Mouse (Mus musculus) granulocyte monocyte progenitor cell, adult 5-6 weeks (primary cell): Measurements from ENCODE around the gene Srd5a1. TPM values are rescaled to one million over a fixed set of nuclear protein-coding genes. Genes with fewer than 3 reads are reported as not detected.
A peak's percentile ranks its signal among the peaks of the same experiment; 100 is the strongest.
"Not testable (repeated sequence)": the region's sequence is repeated elsewhere in the genome, so short reads cannot be mapped to it uniquely, and the experiment has no call there.

Experiments used
- ATAC-seq: replicated peaks from 2 replicates; pipeline ENCODE4 v1.8.0; 2016; ENCODE audit warnings: mild to moderate bottlenecking, moderate TSS enrichment, inconsistent platforms; ENCODE audit not compliant: poor library complexity, severe bottlenecking
- total RNA-seq, 2 experiments: library from RNA; stranded (forward) in 1 of 2; stranded (reverse) in 1 of 2; fragments of 200-712, 200-1000 nt in 1 of 2; fragments of >200 nt in 1 of 2; fragmentation: Nextera tagmentation in 1 of 2; gene quantifications; 2 replicates each; pipeline ENCODE4 v1.2.3; 2014 to 2017

Gene Srd5a1
- total RNA-seq (2014; fragmentation: Nextera tagmentation) = 3.7 and 4.6 TPM in 2 replicates
- total RNA-seq (2017) = 2.7 and 4.6 TPM in 2 replicates

- peak; percentile 86 for ATAC-seq
Observed at GRCm38 (mm10) chr13:69611398-69612174, at the start of gene Srd5a1. Srd5a1 (minus strand) TSS chr13:69611442.

DNA sequence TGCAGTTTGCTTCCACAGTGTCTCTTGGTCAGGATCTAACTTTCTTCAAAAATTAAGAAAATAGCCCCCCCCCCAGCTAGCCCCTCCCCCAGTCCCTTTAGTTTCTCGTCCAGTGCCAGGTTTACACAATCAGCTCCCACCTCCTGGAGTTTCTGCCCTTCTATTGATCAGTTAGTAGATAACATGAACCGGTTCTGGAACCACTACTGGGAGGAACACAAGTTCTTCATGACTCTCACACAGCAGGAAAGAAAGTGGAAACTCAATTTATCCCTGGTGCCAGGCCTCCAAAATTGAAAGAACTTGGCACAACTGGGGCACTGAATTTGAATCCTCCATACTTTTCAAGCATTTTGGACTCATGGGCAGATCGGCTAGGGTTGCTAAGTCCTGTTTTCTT, 43.3 kb upstream of the Srd5a1 start:
- no peak for ATAC-seq

DNA sequence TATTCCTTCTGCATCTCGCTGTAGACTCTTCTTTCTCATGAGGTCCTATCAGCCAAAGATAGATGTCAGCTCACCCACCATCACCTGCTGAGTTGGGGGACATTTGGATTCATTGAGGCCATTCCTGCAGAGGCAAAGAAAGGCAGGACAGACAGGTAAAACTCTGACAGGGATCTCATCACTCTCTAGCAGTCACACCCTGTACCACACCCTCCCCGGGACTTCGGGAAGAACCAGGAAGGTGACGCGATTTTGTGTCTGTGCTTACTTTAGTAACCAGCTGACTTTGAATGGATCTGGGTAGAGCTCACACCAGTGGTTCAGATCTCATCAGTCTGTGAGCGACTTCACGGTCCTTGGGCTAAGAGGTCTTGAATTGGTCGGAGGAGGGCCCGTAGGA, 35.2 kb upstream of the Srd5a1 start:
- no peak for ATAC-seq

DNA sequence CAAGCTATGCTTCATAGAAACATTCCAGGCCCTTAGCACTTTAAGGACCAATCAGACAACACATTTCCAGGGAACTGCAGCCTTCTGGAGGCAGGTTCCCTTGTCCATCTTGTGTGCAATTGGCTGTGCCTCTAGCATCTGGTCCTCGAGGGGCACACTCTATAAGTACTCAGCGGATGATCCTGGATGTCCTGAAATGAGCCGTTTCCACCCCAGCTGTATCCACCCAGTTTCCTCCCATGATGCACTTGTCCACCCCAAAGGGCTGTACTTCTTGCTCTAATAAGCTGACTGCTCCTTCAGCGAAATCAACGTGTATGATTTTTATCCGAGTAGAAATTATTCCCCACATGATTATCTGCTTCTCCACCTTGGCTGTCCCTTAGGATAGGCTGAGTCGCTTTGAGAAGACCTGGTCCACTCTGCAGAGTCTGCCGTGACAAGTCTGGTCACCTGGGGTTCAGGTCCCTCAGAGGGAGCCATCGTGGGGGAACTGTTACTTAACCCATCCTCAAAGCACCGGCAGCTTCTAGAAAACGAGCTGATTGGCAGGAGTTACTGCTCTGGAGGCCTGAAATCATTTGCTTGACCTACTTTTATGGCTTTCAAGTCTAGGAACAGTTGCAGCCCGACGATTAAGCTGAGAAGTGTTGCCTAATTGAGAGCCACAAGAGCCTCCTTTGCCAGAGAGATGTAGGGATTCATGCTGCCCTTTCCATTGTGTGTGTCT, 34.6 kb upstream of the Srd5a1 start:
- no peak for ATAC-seq

DNA sequence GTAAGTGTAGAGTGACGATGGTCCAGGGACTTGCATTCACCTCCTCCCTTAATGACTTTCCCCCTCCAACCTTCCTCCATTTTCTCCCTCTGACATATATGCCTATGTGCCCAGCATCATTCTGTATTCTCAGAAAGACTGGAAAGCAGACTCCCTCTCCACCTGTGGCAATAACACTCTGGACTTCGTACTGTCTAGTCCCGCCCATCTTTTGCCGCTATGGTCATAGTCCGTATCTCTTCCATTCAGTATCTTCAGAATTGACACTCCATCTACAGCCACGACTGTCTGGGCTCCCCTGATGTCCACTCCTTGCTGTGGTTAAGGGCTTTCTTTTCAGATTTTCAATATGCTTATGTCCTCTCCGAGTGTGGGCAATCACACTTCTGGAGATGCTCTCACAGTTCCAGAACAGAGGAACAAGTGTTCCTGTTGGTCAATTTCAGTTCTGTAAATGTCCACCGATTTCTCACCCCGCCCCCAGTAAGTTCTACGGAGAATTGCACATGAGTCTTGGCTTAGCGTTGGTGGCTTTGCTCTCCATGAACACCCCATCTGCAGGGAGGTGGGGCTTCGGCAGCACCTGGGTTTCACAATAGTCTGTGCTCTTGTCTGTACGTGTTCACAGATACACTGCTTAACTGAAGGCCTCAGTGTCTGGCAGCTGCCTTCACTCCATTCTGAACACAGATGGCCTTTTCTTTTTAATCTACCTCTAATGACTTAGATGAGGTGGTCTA, 33.4 kb upstream of the Srd5a1 start:
- peak; percentile 54 for ATAC-seq

- ATAC-seq = no peak
Observed at GRCm38 (mm10) chr13:69643937-69644336, 32.7 kb upstream of the Srd5a1 start.

GRCm38 (mm10) chr13:69642656-69643216, 31.5 kb upstream of the Srd5a1 start:
- ATAC-seq = no peak

- no peak for ATAC-seq
Observed at GRCm38 (mm10) chr13:69641017-69641416, 29.8 kb upstream of the Srd5a1 start.

GRCm38 (mm10) chr13:69640541-69640940, 29.3 kb upstream of the Srd5a1 start:
- no peak for ATAC-seq

- no peak for ATAC-seq
Observed at GRCm38 (mm10) chr13:69640126-69640525, 28.9 kb upstream of the Srd5a1 start.

DNA sequence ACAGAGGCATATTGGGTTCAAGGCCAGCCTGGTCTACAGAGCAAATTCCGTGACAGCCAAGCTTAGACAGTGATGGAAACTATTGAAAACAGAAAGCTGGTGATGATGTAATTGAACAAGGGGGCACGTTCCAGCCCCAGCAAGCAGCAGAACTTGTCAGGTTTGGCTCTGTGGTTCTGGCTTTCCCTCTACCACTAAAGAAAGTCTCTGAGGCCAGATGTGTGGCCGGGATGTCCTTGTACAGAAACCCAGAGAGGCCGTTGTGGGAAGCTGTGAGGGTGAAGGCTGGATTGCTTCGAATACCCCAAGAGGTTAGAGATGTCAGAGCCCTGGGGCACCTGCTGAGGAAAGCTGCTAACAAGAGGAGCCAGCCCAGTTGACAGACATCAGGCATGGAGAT, 28.0 kb upstream of the Srd5a1 start:
- no peak for ATAC-seq

GRCm38 (mm10) chr13:69638108-69638626, 26.9 kb upstream of the Srd5a1 start:
- ATAC-seq = no peak

GRCm38 (mm10) chr13:69637657-69638056, 26.4 kb upstream of the Srd5a1 start:
- ATAC-seq = no peak

DNA sequence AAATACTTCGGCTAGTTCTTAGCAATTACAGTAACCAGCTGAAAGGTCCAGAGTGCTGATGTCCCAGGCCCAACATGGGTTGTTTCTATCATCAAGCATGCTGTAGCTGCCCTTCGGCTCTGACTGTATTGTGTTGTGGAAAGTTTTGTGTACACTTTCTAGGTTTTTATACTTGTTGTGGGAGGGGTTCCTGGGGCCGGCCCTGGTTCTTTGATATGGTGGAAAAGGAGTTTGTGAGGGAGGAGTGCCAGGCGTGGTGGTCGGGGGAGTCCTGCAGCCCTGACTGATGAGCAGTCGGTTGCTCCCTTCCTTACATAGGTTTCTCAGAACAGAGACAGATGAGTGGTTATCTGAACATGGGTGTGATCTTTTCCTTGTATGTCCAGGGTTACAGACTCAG, 25.6 kb upstream of the Srd5a1 start:
- ATAC-seq = no peak

- ATAC-seq = no peak
Observed at GRCm38 (mm10) chr13:69636375-69636774, 25.1 kb upstream of the Srd5a1 start.

DNA sequence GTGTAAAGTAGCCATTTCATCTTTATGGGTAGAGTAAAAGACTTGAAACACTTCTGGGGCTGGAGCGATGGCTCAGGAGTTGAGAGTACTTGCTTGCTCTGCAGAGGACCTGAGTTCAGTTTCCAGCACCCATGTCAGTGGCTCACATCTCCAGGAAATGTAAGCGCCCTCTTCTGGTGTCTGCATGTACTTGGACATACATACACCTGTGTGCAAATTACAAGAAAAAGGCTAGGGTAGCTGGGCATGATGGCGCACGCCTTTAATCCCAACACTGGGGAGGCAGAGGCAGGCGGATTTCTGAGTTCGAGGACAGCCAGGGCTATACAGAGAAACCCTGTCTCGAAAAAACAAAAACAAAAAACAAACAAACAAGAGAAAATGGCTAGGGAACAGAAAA, 24.6 kb upstream of the Srd5a1 start:
- not testable (repeated sequence) for ATAC-seq

- no peak for ATAC-seq
Observed at GRCm38 (mm10) chr13:69633988-69634387, 22.7 kb upstream of the Srd5a1 start.

- ATAC-seq = no peak
Observed at GRCm38 (mm10) chr13:69633551-69633950, 22.3 kb upstream of the Srd5a1 start.

GRCm38 (mm10) chr13:69631659-69632058, 20.4 kb upstream of the Srd5a1 start:
- no peak for ATAC-seq

DNA sequence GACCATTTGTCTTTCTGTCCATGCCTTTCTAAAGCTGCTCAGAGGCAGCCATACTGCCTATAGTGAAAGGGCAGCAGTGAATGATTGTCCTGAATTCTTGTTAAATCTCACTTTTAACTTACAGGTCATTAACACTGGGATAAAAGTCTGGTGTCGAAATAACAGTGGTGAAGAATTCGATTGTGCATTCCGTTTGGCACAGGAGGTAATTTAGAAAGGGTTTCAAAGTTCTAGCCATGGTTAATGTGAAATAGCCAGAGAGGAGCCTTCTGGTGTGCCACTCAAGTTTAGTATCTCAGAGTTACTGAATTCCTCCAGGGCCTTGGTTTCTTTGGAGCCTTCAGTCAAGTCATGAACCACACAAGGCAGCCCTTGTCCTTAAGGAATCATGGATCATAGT, 19.9 kb upstream of the Srd5a1 start:
- no peak for ATAC-seq
